Mouse (Mus musculus): ENCODE results near the gene Gm21961. TPM values are rescaled to one million over a fixed set of nuclear protein-coding genes. Genes with fewer than 3 reads are reported as not detected.

Gene Gm21961
- not detected for polyA plus RNA-seq (2017; shearing (Covaris generic))

DNA sequence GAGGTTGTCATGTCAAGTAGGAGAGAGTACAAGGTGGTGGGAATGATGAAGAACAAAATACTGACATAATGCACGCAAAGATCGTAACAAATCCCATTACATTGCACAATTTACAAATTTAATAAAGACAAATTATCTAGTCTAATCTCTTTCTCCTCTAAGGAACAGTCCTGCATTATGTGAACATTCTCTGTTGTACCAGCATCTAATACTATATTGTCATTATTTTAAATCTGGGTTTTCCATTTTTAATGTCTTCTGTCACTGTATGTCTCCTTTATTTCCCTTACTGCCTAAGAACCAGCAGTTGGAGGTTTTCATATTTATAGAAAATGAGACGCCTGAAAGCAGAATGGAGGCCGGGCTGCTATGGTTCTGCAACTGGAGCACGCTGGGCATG is at the start of gene Gm21961:
Gene Gm21961 (minus strand): TSS at position 101 of the 400 bp plus-strand sequence.

Other genes starting within 250 kb of the Gm21961 start
- gene Gm21798, start 197.2 kb downstream of the Gm21961 start, polyA plus RNA-seq (2017; shearing (Covaris generic)): not detected